Mouse (Mus musculus) intestine, embryonic 16.5 days (tissue): ENCODE measurements around the gene Gm21870. TPM values are rescaled to one million over a fixed set of nuclear protein-coding genes. Genes with fewer than 3 reads are reported as not detected.
"Not testable (repeated sequence)": the region's sequence is repeated elsewhere in the genome, so short reads cannot be mapped to it uniquely, and the experiment has no call there.

Source experiments
- ATAC-seq: fragments of 200-750 bp; cut with Nextera tagmentation; 2 replicates; pipeline ENCODE4 v1.8.0; 2017; ENCODE audit warnings: moderate TSS enrichment, moderate library complexity
- H3K27ac ChIP-seq: fragments of 300-500 bp; sonication (generic); 2 replicates; pipeline ENCODE4 v1.5.1; 2014; ENCODE audit warnings: mild to moderate bottlenecking, low read length
- H3K27me3 ChIP-seq: fragments of 300-500 bp; sonication (generic); replicated peaks from 2 replicates; pipeline ENCODE4 v1.6.1; 2014; ENCODE audit warnings: low read length, control low read depth, mixed read lengths; ENCODE audit not compliant: control insufficient read depth, insufficient read depth
- H3K36me3 ChIP-seq: fragments of 300-500 bp; sonication (generic); 2 replicates; pipeline ENCODE4 v1.6.1; 2014; ENCODE audit warnings: low read length, control low read depth; ENCODE audit not compliant: control insufficient read depth, insufficient read depth
- H3K4me1 ChIP-seq: fragments of 300-500 bp; sonication (generic); 2 replicates; pipeline ENCODE4 v1.6.1; 2014; ENCODE audit warnings: low read length, control low read depth, mixed read lengths; ENCODE audit not compliant: control insufficient read depth, insufficient read depth
- H3K4me2 ChIP-seq: fragments of 300-500 bp; sonication (generic); 2 replicates; pipeline ENCODE4 v1.6.1; 2014; ENCODE audit warnings: low read depth, low read length, control low read depth
- H3K4me3 ChIP-seq: fragments of 300-500 bp; sonication (generic); 2 replicates; pipeline ENCODE4 v1.5.1; 2014; ENCODE audit warnings: mild to moderate bottlenecking, low read length
- H3K9ac ChIP-seq: fragments of 300-500 bp; sonication (generic); 2 replicates; pipeline ENCODE4 v1.6.1; 2014; ENCODE audit warnings: low read depth, low read length
- H3K9me3 ChIP-seq: fragments of 300-500 bp; sonication (generic); 2 replicates; pipeline ENCODE4 v1.6.1; 2016; ENCODE audit warnings: low read length, control low read depth; ENCODE audit not compliant: control insufficient read depth
- WGBS: fragments of 180-500 bp; shearing (Covaris S2); extraction: QIAGEN DNeasy Blood & Tissue Kit; methylation state at CpG from one replicate; pipeline ENCODE4 v1.1.7; 2014; 5-methylcytosine and 5-hydroxymethylcytosine counted together
- polyA plus RNA-seq: library from polyadenylated mRNA; unstranded; fragments of >200 nt; fragmentation: Nextera tagmentation; extraction: Ambion mirVana; gene quantifications from 2 replicates; pipeline ENCODE4 v1.2.1, GENCODE M21; 2015

Gene Gm21870
- not detected in 2 replicates for polyA plus RNA-seq

DNA sequence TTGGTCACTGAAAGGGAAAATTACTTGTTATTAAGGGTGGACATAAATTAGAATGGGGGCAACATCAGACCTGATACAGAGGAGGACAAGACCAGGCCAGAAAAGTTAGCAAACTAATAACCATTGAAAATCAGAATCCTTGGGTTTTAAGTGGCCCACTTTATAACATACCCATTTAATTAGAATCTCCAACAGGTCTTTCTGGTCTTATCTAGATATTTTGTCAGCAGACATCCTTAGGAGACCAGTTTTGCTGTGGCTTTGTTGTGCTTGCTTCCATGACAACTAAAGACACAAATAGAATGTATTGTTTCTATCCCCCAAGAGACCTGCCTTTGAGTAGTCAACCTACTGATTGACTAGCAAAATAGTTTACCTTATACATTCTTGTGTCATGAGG, at the start of gene Gm21870:
Gene Gm21870 (minus strand): TSS at position 101 of the 400 bp plus-strand sequence.
- ATAC-seq, H3K4me2 ChIP-seq: not testable (repeated sequence)

DNA sequence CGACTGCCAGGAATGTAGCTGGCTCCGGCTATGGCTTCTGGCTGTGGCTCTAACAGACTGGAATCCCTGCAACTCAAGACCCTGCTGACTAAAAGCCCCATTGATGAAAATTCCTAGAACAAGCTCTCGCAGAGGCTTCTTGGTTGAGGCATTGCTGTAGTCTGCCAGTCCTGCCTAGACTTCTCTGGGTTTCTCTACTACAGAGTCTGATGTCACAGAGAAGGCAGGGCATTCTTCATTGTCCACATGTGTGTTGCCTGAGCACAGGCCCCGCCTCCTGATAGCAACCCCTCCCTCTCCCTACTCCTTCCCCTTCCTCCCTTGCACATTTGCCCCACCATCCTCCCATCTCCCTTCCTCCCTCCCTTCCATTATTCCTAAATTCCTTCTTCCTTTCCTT, 30.2 kb downstream of the Gm21870 start, which contains the start of gene Btbd35f6:
Gene Btbd35f6 (minus strand): TSS at position 101 of the 400 bp plus-strand sequence.
- not testable (repeated sequence) for H3K9me3 ChIP-seq, H3K4me3 ChIP-seq, H3K27ac ChIP-seq, H3K4me1 ChIP-seq, H3K4me2 ChIP-seq, ATAC-seq, H3K36me3 ChIP-seq, H3K27me3 ChIP-seq, H3K9ac ChIP-seq
- no CpG with 5 or more reads among the region's 4 CpGs for WGBS

More for the DNA sequence above, at the start of gene Gm21870:
- not testable (repeated sequence) for H3K27ac ChIP-seq, H3K9me3 ChIP-seq, H3K9ac ChIP-seq, H3K36me3 ChIP-seq, H3K4me3 ChIP-seq, H3K27me3 ChIP-seq, H3K4me1 ChIP-seq

Other genes starting within 250 kb of the Gm21870 start
- gene Btbd35f6, start 30.3 kb downstream of the Gm21870 start, polyA plus RNA-seq = not detected in 2 replicates
- not detected in 2 replicates for gene Btbd35f9, start 174.7 kb upstream of the Gm21870 start, polyA plus RNA-seq